Mouse (Mus musculus): ENCODE measurements at regions not wholly inside any gene's neighbourhood (a gene's known extent, or its start where the extent isn't known, plus 50 kb on each side); places are given as distances from the start of the nearest gene placed in this dataset.

- no peak for DNase-seq (ENCODE audit: low read depth)
These were observed 50.5 kb upstream of the Ednra start for GRCm38 (mm10) chr8:77774551-77775335.

GRCm38 (mm10) chr8:77775526-77775925 lies 51.3 kb upstream of the Ednra start:
- DNase-seq (ENCODE audit: low read depth): no peak

GRCm38 (mm10) chr8:77777597-77777996 lies 53.3 kb upstream of the Ednra start:
- no peak for DNase-seq (ENCODE audit: low read depth)

DNA sequence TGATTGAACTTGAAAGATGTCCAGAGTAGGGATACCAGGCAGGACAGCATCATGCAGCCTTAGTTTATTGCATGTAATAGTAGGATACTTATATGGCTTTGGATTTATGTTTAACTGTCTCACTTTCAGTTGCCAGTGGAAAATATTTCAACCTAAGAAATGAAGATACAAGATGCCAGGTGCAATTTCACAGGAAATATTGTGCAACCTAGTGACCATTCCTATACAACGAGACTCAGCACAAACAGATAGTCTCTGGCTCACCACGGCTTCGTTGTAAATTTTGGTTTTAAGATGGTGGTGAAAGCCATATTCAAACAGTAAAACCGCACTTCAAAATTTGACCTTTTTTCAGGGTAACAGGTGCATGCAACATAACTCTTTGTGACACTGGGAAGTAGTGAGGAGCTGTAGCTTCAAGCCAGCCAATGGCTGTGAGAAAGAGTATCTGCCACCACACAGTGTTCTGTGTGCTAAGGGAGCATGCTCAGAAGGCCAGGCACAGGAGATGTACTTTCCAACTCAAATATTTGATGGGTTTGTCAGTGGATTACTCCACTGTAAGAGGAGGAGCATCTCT lies 61.5 kb upstream of the Ednra start:
- DNase-seq (ENCODE audit: low read depth): no peak

DNA sequence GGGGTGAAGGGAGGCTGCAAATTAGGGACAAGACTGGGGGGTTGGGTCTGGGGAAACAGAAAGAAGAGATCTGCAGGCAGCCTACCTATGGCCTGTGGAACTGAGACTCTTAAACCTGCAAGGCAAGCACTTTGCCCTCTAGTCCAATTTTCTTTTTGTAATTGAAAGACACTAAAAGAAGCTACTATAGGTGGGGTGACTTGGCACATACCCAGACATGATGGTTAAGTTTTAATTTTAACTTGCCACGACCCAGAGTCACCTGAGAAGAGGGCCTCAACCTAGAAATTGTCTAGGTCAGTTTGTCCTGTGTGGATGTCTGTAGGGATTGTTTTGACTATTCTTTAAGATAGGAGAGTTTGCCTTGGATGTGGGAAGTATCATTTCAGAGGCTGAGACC lies 70.6 kb upstream of the Ednra start:
- no peak for DNase-seq (ENCODE audit: low read depth)

GRCm38 (mm10) chr8:77803147-77803903 lies 79.1 kb upstream of the Ednra start:
- no peak for DNase-seq (ENCODE audit: low read depth)

DNA sequence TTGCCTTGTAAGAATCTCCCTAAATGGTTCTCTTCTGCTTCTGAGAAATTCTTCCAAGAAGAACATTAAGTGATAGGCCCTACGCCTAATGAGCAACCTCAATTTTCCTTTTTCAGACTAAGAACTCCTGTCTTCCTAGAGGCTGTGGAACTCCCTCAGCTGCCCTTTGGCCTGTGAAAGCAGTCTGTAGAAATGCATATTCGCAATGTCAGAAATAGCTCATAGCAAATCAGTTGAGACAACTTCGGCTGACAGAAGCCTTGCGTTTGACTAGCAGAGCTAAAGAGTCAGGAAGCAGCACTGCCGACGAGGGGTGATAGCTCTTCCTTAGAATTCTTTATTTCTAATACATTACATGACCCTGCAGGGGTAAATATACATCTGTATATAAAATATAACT lies 80.3 kb upstream of the Ednra start:
- DNase-seq (ENCODE audit: low read depth): no peak

GRCm38 (mm10) chr8:77804956-77805355 lies 80.7 kb upstream of the Ednra start:
- no peak for DNase-seq (ENCODE audit: low read depth)

DNA sequence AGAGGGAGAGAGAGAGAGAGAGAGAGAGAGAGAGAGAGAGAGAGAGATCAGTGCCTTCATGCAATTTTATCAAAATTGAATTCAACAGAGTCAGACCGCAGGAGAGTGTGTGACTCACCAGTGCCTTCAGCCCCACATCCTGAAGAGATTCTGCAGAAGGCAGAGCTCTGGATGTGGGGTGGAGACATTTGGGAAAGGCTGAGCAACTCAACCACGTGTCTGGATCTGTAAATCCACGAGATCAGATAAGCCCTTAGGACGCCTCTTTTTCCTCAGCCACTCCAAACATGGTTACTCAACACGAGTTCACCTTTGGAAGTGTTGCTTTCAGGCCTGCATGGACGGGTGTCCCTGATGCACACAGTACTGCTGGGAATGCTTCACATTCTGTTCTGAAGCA lies 81.4 kb upstream of the Ednra start:
- no peak for DNase-seq (ENCODE audit: low read depth)

GRCm38 (mm10) chr8:77814796-77815647 lies 90.8 kb upstream of the Ednra start:
- no peak for DNase-seq (ENCODE audit: low read depth)

DNA sequence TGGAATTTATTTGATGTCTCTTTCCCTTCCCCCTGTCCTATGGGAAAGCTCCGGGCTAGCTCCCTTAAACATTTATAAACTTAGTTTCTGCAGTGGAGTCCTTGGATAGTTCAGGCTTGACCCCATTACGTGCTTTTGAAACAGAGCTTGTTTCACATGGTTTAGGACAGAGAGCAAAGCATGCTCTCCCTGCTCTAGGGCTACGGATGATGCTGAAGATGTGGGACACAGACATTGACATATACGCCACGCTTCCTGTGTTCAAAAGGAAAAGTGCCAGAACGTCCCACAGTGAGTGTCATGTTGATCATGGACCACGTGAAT lies 91.3 kb upstream of the Ednra start:
- no peak for DNase-seq (ENCODE audit: low read depth)

- DNase-seq (ENCODE audit: low read depth): no peak
These were observed 92.0 kb upstream of the Ednra start for GRCm38 (mm10) chr8:77816217-77816616.

DNA sequence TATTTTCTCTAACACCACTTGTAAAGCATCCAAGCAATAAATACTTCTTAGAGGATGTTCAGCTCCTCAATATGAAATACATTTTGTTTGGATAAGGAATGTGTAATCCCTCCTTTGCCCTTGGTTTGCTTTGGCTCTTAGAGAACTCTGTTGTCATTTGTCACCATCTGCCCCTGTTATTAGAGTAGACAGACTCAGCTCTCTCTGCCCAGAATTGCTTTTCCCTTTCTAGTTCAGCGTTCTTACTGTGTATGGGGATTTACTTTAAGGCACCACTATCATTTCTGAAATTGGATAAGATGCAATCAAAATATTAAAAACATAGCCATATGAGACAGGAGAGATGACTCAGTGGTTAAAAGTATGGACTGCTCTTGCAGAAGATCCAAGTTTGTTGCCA lies 101.5 kb upstream of the Ednra start:
- no peak for DNase-seq (ENCODE audit: low read depth)

GRCm38 (mm10) chr8:77826255-77826654 lies 102.0 kb upstream of the Ednra start:
- no peak for DNase-seq (ENCODE audit: low read depth)

- no peak for DNase-seq (ENCODE audit: low read depth)
These were observed 103.8 kb upstream of the Ednra start for GRCm38 (mm10) chr8:77828079-77828478.

- DNase-seq (ENCODE audit: low read depth): no peak
These were observed 105.0 kb upstream of the Ednra start for GRCm38 (mm10) chr8:77829126-77829748.

DNA sequence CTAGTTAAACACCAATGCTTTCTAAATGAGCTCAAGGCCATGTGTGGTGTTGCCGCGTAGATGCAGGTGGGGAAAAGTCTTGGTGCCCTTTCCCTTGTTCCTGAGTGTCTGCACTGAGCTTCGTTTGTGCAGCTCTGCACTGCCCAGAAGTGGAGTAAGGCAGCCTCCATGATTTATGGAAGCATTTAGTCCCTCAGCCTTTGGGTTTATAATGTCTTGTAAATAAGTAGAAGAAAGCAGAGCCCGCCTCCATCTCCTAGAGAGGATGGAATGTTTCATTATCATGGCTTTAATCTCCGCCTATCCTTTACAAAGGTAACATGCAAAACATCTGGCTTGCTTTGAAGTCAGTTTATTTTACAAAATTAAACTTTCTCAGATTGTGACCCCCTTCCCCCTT lies 105.5 kb upstream of the Ednra start:
- no peak for DNase-seq (ENCODE audit: low read depth)

GRCm38 (mm10) chr8:77834283-77834682 lies 110.0 kb upstream of the Ednra start:
- no peak for DNase-seq (ENCODE audit: low read depth)

DNA sequence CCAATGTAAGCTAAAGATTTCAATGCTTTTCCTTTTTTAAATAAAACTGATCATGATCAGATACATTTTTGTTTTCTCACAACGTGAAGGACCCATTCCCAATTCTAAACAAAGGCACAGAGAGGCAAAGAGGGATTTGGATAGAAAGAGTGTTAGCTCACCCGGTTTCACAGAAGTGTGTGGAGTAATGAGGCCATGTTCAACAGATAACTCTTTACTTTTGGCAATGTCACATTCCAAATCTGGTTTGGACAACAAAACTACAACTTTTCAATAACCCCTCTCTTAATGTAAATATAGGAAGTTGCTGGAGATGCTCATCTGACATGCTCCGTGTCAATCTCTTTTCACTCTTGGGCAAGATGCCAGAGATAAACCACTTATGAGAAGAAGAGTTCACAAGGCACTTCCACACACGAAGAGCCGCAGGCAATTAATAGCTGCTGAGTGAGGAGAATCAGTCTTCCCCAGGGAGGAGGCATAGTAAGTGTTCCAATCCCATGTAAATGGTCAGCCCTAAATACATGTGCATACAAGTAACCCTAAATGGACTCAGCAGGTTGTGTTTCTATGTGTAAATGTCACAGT lies 112.7 kb upstream of the Ednra start:
- no peak for DNase-seq (ENCODE audit: low read depth)

- DNase-seq (ENCODE audit: low read depth): no peak
These were observed 118.3 kb upstream of the Ednra start for GRCm38 (mm10) chr8:77842392-77843139.

- DNase-seq (ENCODE audit: low read depth): no peak
These were observed 119.0 kb upstream of the Ednra start for GRCm38 (mm10) chr8:77843229-77843628.
